Mouse (Mus musculus): ENCODE measurements around the gene March6.
A peak's percentile ranks its signal among the peaks of the same experiment; 100 is the strongest.

March6 gene

GRCm38 (mm10) chr15:31530659-31531445, at the start of gene March6:
TSS of gene March6 (minus strand) at chr15:31531053.
- peak; percentile 91 for DNase-seq

- DNase-seq: no peak
Observed at GRCm38 (mm10) chr15:31576076-31576475, 45.2 kb upstream of the March6 start.

GRCm38 (mm10) chr15:31573692-31574091, 42.8 kb upstream of the March6 start:
- DNase-seq: no peak

- DNase-seq: no peak
Observed at GRCm38 (mm10) chr15:31573287-31573686, 42.4 kb upstream of the March6 start.

DNA sequence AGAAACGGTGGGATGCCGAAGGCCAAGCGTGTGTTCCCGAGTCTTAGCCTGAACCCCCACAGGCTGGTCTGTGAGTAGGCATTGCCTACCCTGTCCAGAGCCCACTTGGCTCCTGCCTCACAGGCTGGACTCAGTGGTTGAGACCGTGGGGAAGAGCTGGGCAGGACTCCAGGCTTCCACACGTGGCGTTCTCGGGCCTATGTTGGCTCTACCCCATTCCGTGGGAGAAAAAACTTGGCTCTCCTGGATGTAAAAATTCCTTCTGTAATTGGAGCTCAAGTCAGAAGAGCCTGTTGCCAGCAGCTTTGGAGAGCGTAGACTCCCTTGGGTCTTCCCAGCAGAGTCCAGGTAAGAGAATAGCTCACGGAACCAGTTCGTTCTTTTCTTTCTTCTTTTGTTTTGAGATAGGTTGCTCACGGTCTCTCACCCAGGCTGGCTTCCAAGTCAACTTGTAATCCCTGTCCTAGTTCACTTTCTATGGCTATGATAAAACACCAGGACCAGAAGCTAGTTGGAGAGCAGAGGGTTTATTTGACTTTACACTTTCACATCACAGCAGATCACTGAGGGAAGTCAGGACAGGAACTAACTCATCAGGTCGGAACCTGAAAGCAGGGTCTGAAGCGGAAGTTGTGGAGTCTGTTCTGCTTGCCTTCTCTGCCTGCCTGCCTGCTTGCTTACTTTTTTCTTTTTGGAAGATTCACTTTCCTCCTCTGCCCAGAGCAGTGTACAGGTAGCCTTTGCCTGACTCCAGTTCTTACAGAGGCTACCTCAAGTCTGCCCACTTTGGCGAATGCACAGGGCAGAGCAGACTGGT, 41.3 kb upstream of the March6 start:
- DNase-seq: no peak

- DNase-seq: no peak
Observed at GRCm38 (mm10) chr15:31570959-31571358, 40.1 kb upstream of the March6 start.

- no peak for DNase-seq
Observed at GRCm38 (mm10) chr15:31569325-31570022, 38.6 kb upstream of the March6 start.

DNA sequence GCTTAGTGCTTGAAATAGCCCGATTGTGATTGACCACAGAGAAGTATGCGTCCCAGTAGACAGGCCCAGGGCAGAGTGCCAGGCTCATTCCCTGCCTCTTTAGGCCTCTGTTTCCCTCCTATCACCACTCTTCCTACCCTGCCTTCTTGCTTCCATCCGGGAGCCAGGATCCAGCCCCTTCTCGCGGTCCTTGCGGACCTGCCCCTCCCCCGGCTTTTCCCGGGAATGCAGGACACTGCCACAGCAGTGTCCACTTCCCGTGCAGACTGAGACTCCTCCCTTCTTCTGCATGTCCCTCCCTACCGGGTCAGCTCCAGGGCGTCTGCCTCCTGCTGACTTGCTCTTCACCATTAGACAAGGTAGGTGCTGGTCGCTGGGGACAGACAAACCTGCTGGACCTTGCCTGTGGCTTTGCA, 37.7 kb upstream of the March6 start:
- no peak for DNase-seq

DNA sequence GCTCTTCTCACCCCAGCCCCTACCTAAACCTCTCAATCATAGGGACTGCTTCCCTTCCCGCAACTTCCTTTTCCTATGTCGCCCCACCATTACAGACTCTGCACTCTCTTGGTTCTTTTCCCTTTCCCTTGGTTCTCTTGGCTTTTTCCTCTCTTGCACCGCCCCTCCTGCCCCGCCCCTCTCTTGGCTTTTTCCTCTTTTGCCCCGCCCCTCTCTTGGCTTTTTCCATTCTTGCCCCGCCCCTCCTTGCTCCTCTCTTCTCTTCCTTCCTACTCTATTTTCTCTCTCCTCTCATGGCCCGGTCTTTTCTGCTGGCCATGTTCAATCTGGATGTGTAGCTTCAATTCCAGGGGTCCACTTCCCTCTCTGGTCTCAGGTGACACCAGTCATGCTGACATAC, 36.6 kb upstream of the March6 start:
- DNase-seq: no peak

- DNase-seq: no peak
Observed at GRCm38 (mm10) chr15:31565786-31566185, 34.9 kb upstream of the March6 start.

DNA sequence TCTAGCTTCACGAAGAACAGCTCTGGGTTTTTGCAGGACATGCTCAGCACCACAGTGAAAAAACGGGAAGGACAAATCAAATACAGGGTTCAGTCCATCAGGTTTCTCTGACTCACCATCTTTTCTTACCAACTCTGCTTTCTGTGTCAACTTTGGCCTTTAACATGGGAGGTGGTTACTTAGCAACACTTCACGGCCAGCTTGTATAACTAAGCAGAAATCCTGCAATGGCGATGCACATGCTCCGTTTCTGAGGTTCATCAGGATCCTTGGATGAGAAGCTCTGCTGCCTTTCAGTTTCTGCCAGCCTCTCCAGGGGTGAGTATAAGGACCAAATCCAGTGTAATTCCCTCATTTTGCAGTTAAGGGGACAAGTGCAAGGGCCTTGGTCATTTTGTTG, 34.3 kb upstream of the March6 start, which contains the start of gene Cmbl:
Gene Cmbl (plus strand): TSS at position 206 of the 400 bp plus-strand sequence.
- no peak for DNase-seq

GRCm38 (mm10) chr15:31563577-31564546, 33.0 kb upstream of the March6 start:
- DNase-seq: no peak

DNA sequence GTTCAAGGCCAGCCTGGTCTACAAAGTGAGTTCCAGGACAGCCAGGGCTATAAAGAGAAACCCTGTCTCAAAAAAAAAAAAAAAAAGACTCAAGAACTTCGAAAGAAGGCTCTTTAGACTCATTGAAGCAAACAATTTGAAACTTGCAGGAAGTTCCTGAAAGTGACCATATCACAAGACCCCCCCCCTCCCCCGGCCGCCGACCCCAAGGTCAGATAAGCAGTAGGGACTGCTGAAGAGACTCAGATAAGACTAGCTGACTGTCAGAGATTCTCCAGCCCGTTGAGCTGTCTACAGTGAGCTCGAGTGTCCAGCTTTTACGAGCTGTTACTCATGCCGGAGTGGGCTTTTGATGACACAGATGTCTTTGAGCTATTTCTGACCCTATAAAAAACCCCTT, 32.0 kb upstream of the March6 start:
- no peak for DNase-seq

- no peak for DNase-seq
Observed at GRCm38 (mm10) chr15:31561976-31562375, 31.1 kb upstream of the March6 start.

- DNase-seq: no peak
Observed at GRCm38 (mm10) chr15:31561390-31561789, 30.5 kb upstream of the March6 start.

GRCm38 (mm10) chr15:31554855-31555254, 24.0 kb upstream of the March6 start:
- DNase-seq: no peak

DNA sequence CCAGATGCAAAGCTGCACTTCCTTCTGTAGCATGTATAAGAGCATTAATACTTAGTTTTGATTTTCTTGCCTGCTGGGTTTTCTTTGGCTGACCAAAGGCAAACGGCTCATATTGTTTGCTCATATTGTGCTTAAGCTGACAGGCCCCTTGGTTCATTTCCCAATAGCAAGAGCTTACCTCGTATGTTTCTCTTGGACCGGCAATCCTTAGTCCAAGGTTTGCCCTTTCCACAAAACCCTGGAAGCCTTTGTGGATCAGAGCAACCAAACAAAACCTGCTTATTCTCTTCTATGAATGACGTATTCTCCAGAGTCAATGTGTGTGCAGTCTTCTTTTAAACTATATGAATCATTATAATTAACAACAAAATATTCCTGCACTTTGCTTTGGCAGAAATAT, 19.5 kb upstream of the March6 start:
- DNase-seq: no peak

GRCm38 (mm10) chr15:31547421-31547820, 16.6 kb upstream of the March6 start:
- no peak for DNase-seq

DNA sequence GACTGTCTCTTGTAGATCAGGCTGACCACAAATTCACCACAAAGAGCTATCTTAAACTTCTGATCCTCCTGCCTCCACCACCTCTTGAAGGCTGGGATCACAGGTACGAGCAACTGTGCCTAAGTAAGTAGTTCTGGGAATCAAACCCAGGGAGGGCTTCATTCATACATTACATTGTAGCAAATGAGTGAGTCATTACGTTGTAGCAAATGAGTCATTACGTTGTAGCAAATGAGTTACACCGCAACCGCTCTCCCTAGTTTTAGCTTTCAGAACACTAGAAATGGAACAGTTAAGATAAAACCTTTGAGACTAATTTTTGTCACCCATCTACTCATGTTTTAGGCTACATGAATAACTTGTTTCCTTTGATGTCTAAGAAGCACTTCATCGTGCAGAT, 15.4 kb upstream of the March6 start:
- DNase-seq: no peak

DNA sequence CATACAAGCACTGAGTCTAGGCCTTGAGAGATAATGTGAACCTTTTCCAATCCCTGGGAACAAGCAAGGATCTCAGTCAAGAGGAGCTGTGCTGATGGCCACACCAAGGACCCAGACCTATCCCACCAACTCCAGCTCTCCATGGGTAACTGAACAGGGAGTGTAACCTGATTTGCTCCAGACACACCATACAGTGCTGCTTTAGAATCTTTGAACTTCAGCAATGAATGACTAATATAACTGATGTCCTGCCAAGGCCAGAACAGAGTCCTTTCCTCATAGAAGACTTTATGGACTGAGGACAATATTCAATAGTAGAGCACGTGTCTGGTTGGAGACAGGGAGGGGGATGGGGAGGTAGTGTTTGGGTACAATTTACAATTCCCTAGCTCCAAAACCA, 14.2 kb upstream of the March6 start:
- DNase-seq: no peak

DNA sequence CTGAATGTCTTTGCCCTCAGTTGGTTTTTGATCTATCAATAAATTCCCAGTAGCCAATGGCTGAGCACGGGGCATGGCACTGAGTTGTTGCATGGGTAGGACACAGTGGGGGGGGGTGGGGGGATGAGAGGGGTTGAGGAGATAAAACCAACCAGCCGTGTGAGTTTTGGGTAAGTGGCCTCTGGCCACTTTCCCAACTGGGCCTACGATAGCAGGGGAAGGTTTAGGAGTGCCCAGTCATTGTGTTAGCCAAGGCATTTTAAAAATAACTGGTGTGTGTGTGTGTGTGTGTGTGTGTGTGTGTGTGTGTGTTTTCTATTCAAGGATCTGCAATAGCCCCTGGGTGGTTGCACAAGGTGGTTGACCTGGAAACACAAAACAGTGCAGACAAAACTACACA, 12.4 kb upstream of the March6 start:
- DNase-seq: no peak
